Mouse (Mus musculus) midbrain, postnatal 0 days (tissue): ENCODE measurements around the gene Pus1. TPM values are rescaled to one million over a fixed set of nuclear protein-coding genes. Genes with fewer than 3 reads are reported as not detected.

Experiments used
- ATAC-seq: fragments of 200-750 bp; cut with Nextera tagmentation; 2 replicates; pipeline ENCODE4 v1.8.0; 2017; ENCODE audit warnings: moderate number of reproducible peaks, mild to moderate bottlenecking, moderate TSS enrichment, moderate library complexity; ENCODE audit not compliant: low FRiP score
- DNase-seq: peaks from one replicate; pipeline ENCODE4 v3.0.0-alpha.2; 2015; ENCODE audit warnings: low spot score
- H3K27ac ChIP-seq: fragments of 300-500 bp; sonication (generic); 2 replicates; pipeline ENCODE4 v1.5.1; 2014; ENCODE audit warnings: low read depth, mild to moderate bottlenecking, low read length, mixed read lengths
- H3K27me3 ChIP-seq: fragments of 300-500 bp; sonication (generic); 2 replicates; pipeline ENCODE4 v1.6.1; 2014; ENCODE audit warnings: low read length, control low read depth, mixed read lengths; ENCODE audit not compliant: insufficient read depth
- H3K36me3 ChIP-seq: fragments of 300-500 bp; sonication (generic); 2 replicates; pipeline ENCODE4 v1.6.1; 2014; ENCODE audit warnings: low read length, control low read depth, mixed read lengths; ENCODE audit not compliant: insufficient read depth
- H3K4me1 ChIP-seq: fragments of 300-500 bp; sonication (generic); 2 replicates; pipeline ENCODE4 v1.6.1; 2014; ENCODE audit warnings: mild to moderate bottlenecking, control low read depth, antibody characterized with exemption, low read length, mixed read lengths; ENCODE audit not compliant: insufficient read depth
- H3K4me2 ChIP-seq: fragments of 300-500 bp; sonication (generic); 2 replicates; pipeline ENCODE4 v1.6.1; 2014; ENCODE audit warnings: low read depth, mild to moderate bottlenecking, low read length, mixed read lengths; ENCODE audit not compliant: poor library complexity, severe bottlenecking
- H3K4me3 ChIP-seq: fragments of 300-500 bp; sonication (generic); 2 replicates; pipeline ENCODE4 v1.5.1; 2014; ENCODE audit warnings: low read depth, mild to moderate bottlenecking, low read length, moderate library complexity
- H3K9ac ChIP-seq: fragments of 300-500 bp; sonication (generic); replicated peaks from 2 replicates; pipeline ENCODE4 v1.6.1; 2014; ENCODE audit warnings: mild to moderate bottlenecking, low read length, moderate library complexity, mixed read lengths; ENCODE audit not compliant: poor library complexity, severe bottlenecking
- H3K9me3 ChIP-seq: fragments of 300-500 bp; sonication (generic); 2 replicates; pipeline ENCODE4 v1.6.1; 2016; ENCODE audit warnings: low read length, control low read depth
- CTCF ChIP-seq: IDR thresholded peaks from 2 replicates; pipeline ENCODE4 v1.5.1; 2016; ENCODE audit warnings: antibody characterized with exemption, mild to moderate bottlenecking
- WGBS: fragments of 180-500 bp; shearing (Covaris S2); extraction: QIAGEN DNeasy Blood & Tissue Kit; methylation state at CpG from one replicate; pipeline ENCODE4 v1.1.7; 2014; 5-methylcytosine and 5-hydroxymethylcytosine counted together
- polyA plus RNA-seq: library from polyadenylated mRNA; unstranded; fragments of >200 nt; fragmentation: Nextera tagmentation; extraction: Ambion mirVana; gene quantifications from 2 replicates; pipeline ENCODE4 v1.2.1, GENCODE M21; 2015
- total RNA-seq: library from RNA; depleted of rRNA; stranded (reverse); fragments of >200 nt; gene quantifications from 2 replicates; pipeline ENCODE4 v1.2.3, GENCODE M21; 2014; rRNA removed

The Pus1 gene
- total and polyA plus RNA-seq, 2 experiments from 2014 or later = 11.6 to 17.5 TPM

DNA sequence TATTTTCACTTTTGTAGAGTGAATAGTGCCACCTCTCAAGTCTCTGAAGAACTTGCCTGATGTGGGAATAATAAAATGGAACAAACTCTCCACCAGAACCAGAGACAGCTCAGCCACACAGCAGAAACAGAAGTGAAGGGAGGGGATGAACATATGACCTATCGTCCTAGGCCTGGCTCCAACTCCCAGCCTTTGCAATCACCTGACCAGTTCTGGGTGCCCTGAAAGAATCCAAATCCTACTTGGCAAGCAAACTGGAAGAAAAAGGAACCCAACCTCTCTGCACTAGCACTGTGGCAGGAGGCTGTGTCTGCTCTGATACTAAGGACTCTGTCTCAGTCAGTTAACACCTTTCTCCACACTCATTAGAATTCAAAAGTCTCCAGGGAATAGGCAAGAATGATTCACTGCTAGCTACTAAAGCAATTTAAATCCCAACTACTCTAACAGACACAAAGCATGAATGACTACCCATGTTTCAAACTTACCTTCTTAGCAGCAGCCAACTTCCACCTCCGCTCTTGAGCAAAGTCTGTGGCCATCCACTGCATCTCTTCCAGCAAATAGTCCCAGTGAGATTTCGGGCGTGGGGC, 47.1 kb downstream of the Pus1 start:
- Histone ChIP-seq H3K27ac (no peak overlapping the region), H3K4me1 (no peaks in the 10 kb centered on the region), H3K9me3 (no peaks in the 10 kb centered on the region), H3K4me3 (no peak overlapping the region), H3K4me2 (no peak overlapping the region), H3K9ac (no peak overlapping the region), H3K36me3 (peaks cover 46% of the 10 kb centered on the region), H3K27me3 (no peaks in the 10 kb centered on the region)
- DNase-seq (no peak), ATAC-seq (no peak)
- no peak for TF ChIP-seq CTCF
- WGBS = 96% methylated on average over 4 of the region's 4 CpGs

DNA sequence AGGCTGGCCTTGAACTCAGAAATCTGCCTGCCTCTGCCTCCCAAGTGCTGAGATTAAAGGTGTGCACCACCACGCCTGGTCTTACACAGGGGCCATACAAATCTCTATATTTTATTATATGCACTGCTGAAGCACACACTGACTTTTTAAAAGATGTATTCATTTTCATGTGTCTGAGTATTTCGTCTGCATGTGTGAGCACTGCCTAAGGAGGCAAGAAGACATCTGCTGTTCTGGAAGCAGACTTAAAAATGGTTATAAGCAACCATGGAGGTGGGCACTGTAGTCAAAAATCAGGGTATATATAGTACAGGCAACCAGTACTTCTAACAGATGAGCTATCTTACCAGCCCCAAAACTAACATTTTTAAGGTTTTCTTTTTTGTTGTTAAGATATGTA, 49.2 kb downstream of the Pus1 start:
- 96% methylated on average over 2 of the region's 2 CpGs for WGBS
- Histone ChIP-seq H3K9ac (no peak overlapping the region), H3K36me3 (peaks cover 43% of the 10 kb centered on the region), H3K27me3 (no peaks in the 10 kb centered on the region), H3K4me2 (no peak overlapping the region), H3K9me3 (no peaks in the 10 kb centered on the region), H3K4me1 (no peaks in the 10 kb centered on the region), H3K27ac (no peak overlapping the region), H3K4me3 (no peak overlapping the region)
- no peak for TF ChIP-seq CTCF
- ATAC-seq (no peak), DNase-seq (no peak)

DNA sequence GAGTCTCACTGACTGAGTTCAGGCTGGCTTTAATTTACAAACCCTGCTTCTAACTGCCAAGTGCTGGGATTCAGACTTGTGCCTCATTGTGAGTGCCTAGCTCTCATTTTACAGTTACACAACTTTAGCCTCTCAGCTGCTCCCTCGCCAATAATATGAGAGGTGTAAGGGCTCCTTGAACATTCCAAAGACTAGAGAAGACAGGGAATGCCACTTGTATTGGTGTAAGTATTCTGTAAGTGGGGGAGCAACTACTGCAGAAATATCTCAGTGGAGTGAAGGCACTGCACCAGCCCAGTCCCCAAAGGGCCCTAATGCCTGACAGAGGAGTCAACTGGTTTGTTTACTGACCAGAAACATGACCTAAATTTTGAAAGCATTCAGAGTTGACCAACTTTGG, 52.6 kb downstream of the Pus1 start:
- no peak overlapping the region for H3K27ac ChIP-seq
- no peak for DNase-seq
- H3K4me3 ChIP-seq = no peak overlapping the region
- no peaks in the 10 kb centered on the region for H3K9me3 ChIP-seq
- H3K9ac ChIP-seq = no peak overlapping the region
- no peak for ATAC-seq
- WGBS = 97% methylated on average over 1 of the region's 1 CpGs
- H3K36me3 ChIP-seq = peaks cover 55% of the 10 kb centered on the region
- no peaks in the 10 kb centered on the region for H3K27me3 ChIP-seq
- no peak overlapping the region for H3K4me2 ChIP-seq
- H3K4me1 ChIP-seq = no peaks in the 10 kb centered on the region
- no peak for TF ChIP-seq CTCF

Other genes starting within 250 kb of the Pus1 start
- 29.7 and 34.0 TPM in 2 replicates for gene Galnt9, start 236.3 kb downstream of the Pus1 start, total RNA-seq
- gene Galnt9, start 236.3 kb downstream of the Pus1 start, polyA plus RNA-seq = 21.4 and 23.1 TPM in 2 replicates
- gene Noc4l, start 127.2 kb downstream of the Pus1 start, total RNA-seq = 42.9 and 48.7 TPM in 2 replicates
- gene Noc4l, start 127.2 kb downstream of the Pus1 start, polyA plus RNA-seq = 41.8 and 43.9 TPM in 2 replicates
- gene Ddx51, start 127.2 kb downstream of the Pus1 start, total RNA-seq = 5.8 and 7.7 TPM in 2 replicates
- gene Ddx51, start 127.2 kb downstream of the Pus1 start, polyA plus RNA-seq = 10.5 and 11.0 TPM in 2 replicates
- 67.2 and 72.1 TPM in 2 replicates for gene Ep400, start 9.9 kb downstream of the Pus1 start, total RNA-seq
- gene Ep400, start 9.9 kb downstream of the Pus1 start, polyA plus RNA-seq = 27.7 and 38.5 TPM in 2 replicates
- 69.8 and 75.4 TPM in 2 replicates for gene Ulk1, start 29.4 kb upstream of the Pus1 start, total RNA-seq
- 17.8 and 21.1 TPM in 2 replicates for gene Ulk1, start 29.4 kb upstream of the Pus1 start, polyA plus RNA-seq
- gene Hscb, start 59.1 kb upstream of the Pus1 start, total RNA-seq = 9.6 and 13.4 TPM in 2 replicates
- gene Hscb, start 59.1 kb upstream of the Pus1 start, polyA plus RNA-seq = 9.2 and 9.8 TPM in 2 replicates
- 3.2 and 27.2 TPM in 2 replicates for gene Chek2, start 59.3 kb upstream of the Pus1 start, total RNA-seq
- gene Chek2, start 59.3 kb upstream of the Pus1 start, polyA plus RNA-seq = 1.9 and 2.6 TPM in 2 replicates
- gene Ttc28, start 99.1 kb upstream of the Pus1 start, total RNA-seq = 45.2 and 53.1 TPM in 2 replicates
- 8.9 and 10.6 TPM in 2 replicates for gene Ttc28, start 99.1 kb upstream of the Pus1 start, polyA plus RNA-seq